Mouse (Mus musculus) CH12.LX (cell line): ENCODE results near the gene Zscan5b. TPM values are rescaled to one million over a fixed set of nuclear protein-coding genes. Genes with fewer than 3 reads are reported as not detected.

Experiments used
- DNase-seq: peaks from one replicate; pipeline ENCODE4 v3.0.0-alpha.2; 2013; ENCODE audit errors: extremely low read depth
- H3K27ac ChIP-seq: 2 replicates; pipeline ENCODE4 v1.5.1; 2012; ENCODE audit warnings: low read depth, mild to moderate bottlenecking, control low read depth, moderate library complexity; ENCODE audit not compliant: insufficient read depth
- H3K27me3 ChIP-seq: replicated peaks from 2 replicates; pipeline ENCODE3; 2012; ENCODE audit warnings: inconsistent platforms
- H3K36me3 ChIP-seq, 2 experiments: replicated peaks in 1 of 2; 2 replicates each; pipeline versions ENCODE3 to v1.6.1; 2012; ENCODE audit warnings: inconsistent platforms in 1 of 2, low read length in 1 of 2, mild to moderate bottlenecking in 1 of 2, mixed read lengths in 1 of 2, moderate library complexity in 1 of 2; ENCODE audit not compliant: control insufficient read depth in 1 of 2, insufficient read depth in 1 of 2
- H3K4me1 ChIP-seq, 2 experiments: 2 replicates each; pipeline ENCODE4 v1.6.1; 2012; ENCODE audit warnings: inconsistent platforms in 1 of 2, moderate library complexity in 1 of 2; ENCODE audit not compliant: insufficient read depth in 2 of 2, control insufficient read depth in 1 of 2
- H3K4me2 ChIP-seq: 2 replicates; pipeline ENCODE4 v1.6.1; 2012; ENCODE audit warnings: low read depth, mild to moderate bottlenecking, control low read depth; ENCODE audit not compliant: poor library complexity, insufficient read depth, severe bottlenecking
- H3K4me3 ChIP-seq, 3 experiments: fragments of 150-350 bp in 1 of 3; sonication (generic) in 1 of 3; replicated peaks in 1 of 3; 2 replicates each; pipeline versions ENCODE3 to v1.5.1; 2011 to 2012; ENCODE audit warnings: low read depth in 2 of 3, low read length in 2 of 3, mild to moderate bottlenecking in 2 of 3, moderate library complexity in 2 of 3, control low read depth in 1 of 3, improper control_type of control experiment in 1 of 3, inconsistent platforms in 1 of 3, mixed read lengths in 1 of 3; ENCODE audit not compliant: poor library complexity in 1 of 3
- H3K79me2 ChIP-seq: replicated peaks from 2 replicates; pipeline ENCODE4 v1.6.1; 2012; ENCODE audit warnings: mild to moderate bottlenecking, moderate library complexity; ENCODE audit not compliant: control insufficient read depth, poor library complexity, insufficient read depth, severe bottlenecking; ENCODE audit errors: extremely low read depth
- H3K9ac ChIP-seq: 2 replicates; pipeline ENCODE4 v1.6.1; 2012; ENCODE audit warnings: low read depth, mild to moderate bottlenecking, control low read depth, moderate library complexity; ENCODE audit not compliant: insufficient read depth
- H3K9me3 ChIP-seq: replicated peaks from 2 replicates; pipeline ENCODE3; 2012; ENCODE audit warnings: low read length, inconsistent platforms, mixed read lengths
- BHLHE40 ChIP-seq: IDR thresholded peaks from 2 replicates; pipeline ENCODE4 v1.6.1; 2011; ENCODE audit warnings: mild to moderate bottlenecking, low read depth, low read length, improper control_type of control experiment
- CHD1 ChIP-seq: IDR thresholded peaks from 2 replicates; pipeline ENCODE4 v1.6.1; 2012; ENCODE audit warnings: low read depth, low read length, improper control_type of control experiment, inconsistent platforms
- CHD2 ChIP-seq: IDR thresholded peaks from 2 replicates; pipeline ENCODE4 v1.6.1; 2011; ENCODE audit warnings: low read length, improper control_type of control experiment
- E2F4 ChIP-seq: IDR thresholded peaks from 2 replicates; pipeline ENCODE4 v1.6.1; 2011; ENCODE audit warnings: low read depth, low read length, improper control_type of control experiment; ENCODE audit not compliant: insufficient replicate concordance
- ELF1 ChIP-seq: IDR thresholded peaks from 2 replicates; pipeline ENCODE4 v1.6.1; 2014; ENCODE audit warnings: low read depth, mild to moderate bottlenecking, inconsistent platforms, low read length, improper control_type of control experiment
- EP300 ChIP-seq: IDR thresholded peaks from 2 replicates; pipeline ENCODE4 v1.6.1; 2011; ENCODE audit warnings: low read length, improper control_type of control experiment
- ETS1 ChIP-seq: conservative IDR thresholded peaks from 2 replicates; pipeline ENCODE4 v1.6.1; 2012; ENCODE audit warnings: low read depth, mild to moderate bottlenecking, inconsistent platforms, low read length, improper control_type of control experiment, moderate library complexity
- HCFC1 ChIP-seq: IDR thresholded peaks from 2 replicates; pipeline ENCODE4 v1.6.1; 2012; ENCODE audit warnings: low read depth, mild to moderate bottlenecking, inconsistent platforms, low read length, improper control_type of control experiment
- IRF4 ChIP-seq: IDR thresholded peaks from 2 replicates; pipeline ENCODE4 v1.6.1; 2014; ENCODE audit warnings: low read depth, mild to moderate bottlenecking, inconsistent platforms, low read length, improper control_type of control experiment
- JUN ChIP-seq: IDR thresholded peaks from 2 replicates; pipeline ENCODE4 v1.6.1; 2011; ENCODE audit warnings: low read depth, mild to moderate bottlenecking, low read length, improper control_type of control experiment, moderate library complexity; ENCODE audit not compliant: insufficient read depth
- JUND ChIP-seq: conservative IDR thresholded peaks from 2 replicates; pipeline ENCODE4 v1.6.1; 2011; ENCODE audit warnings: low read depth, low read length, improper control_type of control experiment
- KAT2A ChIP-seq: IDR thresholded peaks from 2 replicates; pipeline ENCODE4 v1.6.1; 2012; ENCODE audit warnings: low read length, improper control_type of control experiment, inconsistent platforms; ENCODE audit not compliant: insufficient replicate concordance
- MAFK ChIP-seq: IDR thresholded peaks from 2 replicates; pipeline ENCODE4 v1.6.1; 2011; ENCODE audit warnings: low read length, improper control_type of control experiment; ENCODE audit not compliant: insufficient replicate concordance
- MYC ChIP-seq: IDR thresholded peaks from 2 replicates; pipeline ENCODE4 v1.6.1; 2011; ENCODE audit warnings: low read depth, mild to moderate bottlenecking, improper control_type of control experiment, low read length
- NELFE ChIP-seq: IDR thresholded peaks from 2 replicates; pipeline ENCODE4 v1.6.1; 2011; ENCODE audit warnings: low read depth, low read length, improper control_type of control experiment
- NRF1 ChIP-seq: IDR thresholded peaks from 2 replicates; pipeline ENCODE4 v1.6.1; 2014; ENCODE audit warnings: low read depth, mild to moderate bottlenecking, inconsistent platforms, low read length, improper control_type of control experiment, moderate library complexity
- PAX5 ChIP-seq: IDR thresholded peaks from 2 replicates; pipeline ENCODE4 v1.6.1; 2012; ENCODE audit warnings: low read length, inconsistent platforms, mixed read lengths
- POLR2A ChIP-seq: IDR thresholded peaks from 2 replicates; pipeline ENCODE4 v1.6.1; 2011; ENCODE audit warnings: low read depth, mild to moderate bottlenecking, improper control_type of control experiment, low read length
- RAD21 ChIP-seq: IDR thresholded peaks from 2 replicates; pipeline ENCODE4 v1.6.1; 2011; ENCODE audit warnings: low read depth, mild to moderate bottlenecking, low read length, improper control_type of control experiment, moderate library complexity
- RCOR1 ChIP-seq: conservative IDR thresholded peaks from 2 replicates; pipeline ENCODE4 v1.6.1; 2012; ENCODE audit warnings: low read depth, mild to moderate bottlenecking, inconsistent platforms, low read length, improper control_type of control experiment
- SIN3A ChIP-seq: IDR thresholded peaks from 2 replicates; pipeline ENCODE4 v1.6.1; 2012; ENCODE audit warnings: low read length, improper control_type of control experiment, inconsistent platforms
- TBP ChIP-seq: conservative IDR thresholded peaks from 2 replicates; pipeline ENCODE4 v1.6.1; 2011; ENCODE audit warnings: low read depth, low read length, improper control_type of control experiment
- TCF12 ChIP-seq: IDR thresholded peaks from 2 replicates; pipeline ENCODE4 v1.6.1; 2014; ENCODE audit warnings: low read depth, mild to moderate bottlenecking, inconsistent platforms, low read length, improper control_type of control experiment
- USF1 ChIP-seq: IDR thresholded peaks from 2 replicates; pipeline ENCODE4 v1.6.1; 2014; ENCODE audit warnings: low read depth, mild to moderate bottlenecking, inconsistent platforms, low read length, improper control_type of control experiment
- USF2 ChIP-seq: conservative IDR thresholded peaks from 2 replicates; pipeline ENCODE4 v1.6.1; 2011; ENCODE audit warnings: low read depth, low read length, improper control_type of control experiment
- ZC3H11A ChIP-seq: IDR thresholded peaks from 2 replicates; pipeline ENCODE4 v1.6.1; 2012; ENCODE audit warnings: low read depth, mild to moderate bottlenecking, inconsistent platforms, low read length, improper control_type of control experiment
- ZMIZ1 ChIP-seq: IDR thresholded peaks from 2 replicates; pipeline ENCODE4 v1.6.1; 2012; ENCODE audit warnings: low read depth, mild to moderate bottlenecking, inconsistent platforms, low read length, improper control_type of control experiment
- dilution Hi-C: fragments of 300-500 bp; cut with MboI; formaldehyde crosslinking; loops from 2 replicates; pipeline ENCODE4 v1.14.3; 2020; ENCODE audit warnings: low sequenced_read_pairs; ENCODE audit not compliant: extremely low pct_unique_long_range_greater_than_20kb, extremely low pct_ligation_motif_present
- in situ Hi-C: fragments of 300-500 bp; cut with MboI; formaldehyde crosslinking; loops from 3 replicates; pipeline ENCODE4 v1.14.3; 2019; ENCODE audit warnings: low sequenced_read_pairs, low pct_ligation_motif_present, low pct_unique_long_range_greater_than_20kb, mixed read lengths
- polyA plus RNA-seq: library from polyadenylated mRNA; unstranded; fragments of >175 nt; gene quantifications from 2 replicates; pipeline ENCODE4 v1.2.1, GENCODE M21; 2012; ENCODE audit warnings: low read depth; ENCODE audit not compliant: insufficient read length
- total RNA-seq, 2 experiments: library from RNA; depleted of rRNA; stranded (reverse); fragments of 300-350 nt in 1 of 2; fragments of >200 nt in 1 of 2; gene quantifications; 2 replicates each; pipeline ENCODE4 v1.2.3; 2012 to 2014

Gene Zscan5b
- total and polyA plus RNA-seq, 3 experiments, result not detected

- peak; percentile 72 for DNase-seq
- peaks cover 0 to 5% of the 10 kb centered on the region in 2 experiments for H3K36me3 ChIP-seq
- peak overlapping the region; percentile 32 for H3K4me2 ChIP-seq
- in situ Hi-C loops (loop anchor here (25.0 kb wide), 1 partner anchor 102 kb away; the partner anchor contains the start of genes Smim17 and Zfp28), dilution Hi-C loops (no loop called here)
- H3K79me2 ChIP-seq, result no peaks in the 10 kb centered on the region; the same call in 1 of the 2 replicates
- H3K27ac ChIP-seq, result no peak overlapping the region
- no peaks in the 10 kb centered on the region for H3K9me3 ChIP-seq
- peaks cover 11 to 26% of the 10 kb centered on the region in 2 experiments; a peak in 3 of 4 replicates for H3K4me1 ChIP-seq
- TF ChIP-seq USF1 (no peak), JUN (peak; percentile 33; the same call in 1 of the 2 replicates), USF2 (no peak), ETS1 (peak; percentile 56), RCOR1 (no peak), TBP (0 out of 2 replicates have a peak, but pooled peaks have one; percentile 31), EP300 (peak; percentile 21; the same call in 1 of the 2 replicates), TCF12 (no peak), NELFE (0 out of 2 replicates have a peak, but pooled peaks have one; percentile 6), HCFC1 (0 out of 2 replicates have a peak, but pooled peaks have one; percentile 17), SIN3A (peak; percentile 25; the same call in 1 of the 2 replicates), IRF4 (peak; percentile 6; the same call in 1 of the 2 replicates), JUND (peak; percentile 62)
- H3K9ac ChIP-seq, result peak overlapping the region; percentile 28; the same call in 1 of the 2 replicates
- no peak overlapping the region for H3K4me3 ChIP-seq
- no peaks in the 10 kb centered on the region for H3K27me3 ChIP-seq
Measured at GRCm38 (mm10) chr7:6285366-6285765, 63.3 kb downstream of the Zscan5b start.

- Histone ChIP-seq H3K27me3 (no peaks in the 10 kb centered on the region), H3K4me1 (peaks cover 11 to 33% of the 10 kb centered on the region in 2 experiments; a peak in 3 of 4 replicates), H3K36me3 (peaks cover 0 to 3% of the 10 kb centered on the region in 2 experiments), H3K4me2 (peak within 1 kb of the TSS; percentile 53), H3K9me3 (no peaks in the 10 kb centered on the region), H3K4me3 (peak within 1 kb of the TSS; percentile 57 to 74 (median 60)), H3K27ac (0 out of 2 replicates have a peak within 1 kb of the TSS, but pooled peaks have one; percentile 19), H3K9ac (peak within 1 kb of the TSS; percentile 28; the same call in 1 of the 2 replicates), H3K79me2 (no peaks in the 10 kb centered on the region; the same call in 1 of the 2 replicates)
- DNase-seq, result peak; percentile 96
- in situ Hi-C loops, result loop anchor here (25.0 kb wide), 1 partner anchor 101 kb away; the partner anchor contains the start of genes Smim17 and Zfp28
- dilution Hi-C loops, result no loop called here
- 0 out of 2 replicates have a peak, but pooled peaks have one; percentile 30 for TF ChIP-seq TCF12
- TF ChIP-seq USF1, result no peak
- TF ChIP-seq MYC, result no peak
- TF ChIP-seq BHLHE40, result peak; percentile 70
- peak; percentile 26 for TF ChIP-seq HCFC1
- TF ChIP-seq NRF1, result peak; percentile 86
- peak; percentile 6; the same call in 1 of the 2 replicates for TF ChIP-seq SIN3A
- TF ChIP-seq ELF1, result 0 out of 2 replicates have a peak, but pooled peaks have one; percentile 21
- TF ChIP-seq RAD21, result no peak
- TF ChIP-seq JUND, result no peak
- peak; percentile 12; the same call in 1 of the 2 replicates for TF ChIP-seq IRF4
- peak; percentile 62 for TF ChIP-seq POLR2A
- TF ChIP-seq MAFK, result no peak
- no peak for TF ChIP-seq CHD1
- TF ChIP-seq KAT2A, result no peak
- no peak for TF ChIP-seq PAX5
- no peak; the same call in 1 of the 2 replicates for TF ChIP-seq ZMIZ1
- no peak for TF ChIP-seq TBP
- peak; percentile 55 for TF ChIP-seq ETS1
- no peak for TF ChIP-seq E2F4
- no peak for TF ChIP-seq ZC3H11A
- TF ChIP-seq CHD2, result peak; percentile 59; the same call in 1 of the 2 replicates
- TF ChIP-seq JUN, result no peak
Measured at GRCm38 (mm10) chr7:6285842-6286705, 64.0 kb downstream of the Zscan5b start, which contains the start of gene Zfp667. Gene Zfp667, plus strand, starts transcription at chr7:6286579.
